Mouse (Mus musculus) adrenal gland, postnatal 14 days (tissue): Measurements from ENCODE around the gene Actn4. TPM values are rescaled to one million over a fixed set of nuclear protein-coding genes. Genes with fewer than 3 reads are reported as not detected.
A peak's percentile ranks its signal among the peaks of the same experiment; 100 is the strongest.
"Not testable (repeated sequence)": the region's sequence is repeated elsewhere in the genome, so short reads cannot be mapped to it uniquely, and the experiment has no call there.

Experiments used
- DNase-seq: peaks from one replicate; pipeline ENCODE4 v3.0.0; 2021; ENCODE audit warnings: mixed read lengths
- total RNA-seq: library from RNA; stranded (reverse); gene quantifications from 2 replicates; pipeline ENCODE4 v1.2.3, GENCODE M21; 2021

Gene Actn4
- total RNA-seq, 1 experiment from 2014 or later: 282 TPM

- no peak for DNase-seq
These were observed 75.7 kb downstream of the Actn4 start for GRCm38 (mm10) chr7:28886486-28886885.

- not testable (repeated sequence) for DNase-seq
These were observed 78.4 kb downstream of the Actn4 start for GRCm38 (mm10) chr7:28883704-28884103.

GRCm38 (mm10) chr7:28883039-28883438 is 79.1 kb downstream of the Actn4 start:
- no peak for DNase-seq

GRCm38 (mm10) chr7:28881199-28881598 is 80.9 kb downstream of the Actn4 start, which contains the start of gene Capn12:
Gene Capn12 (plus strand): TSS chr7:28881422.
- DNase-seq: no peak

GRCm38 (mm10) chr7:28880554-28880953 is 81.6 kb downstream of the Actn4 start:
- no peak for DNase-seq

- DNase-seq: no peak
These were observed 82.5 kb downstream of the Actn4 start for GRCm38 (mm10) chr7:28879606-28880005.

- DNase-seq: no peak
These were observed 84.3 kb downstream of the Actn4 start for GRCm38 (mm10) chr7:28877856-28878255.

- no peak for DNase-seq
These were observed 85.0 kb downstream of the Actn4 start for GRCm38 (mm10) chr7:28877155-28877554.

GRCm38 (mm10) chr7:28876099-28876498 is 86.0 kb downstream of the Actn4 start:
- DNase-seq: peak; percentile 62

- no peak for DNase-seq
These were observed 87.6 kb downstream of the Actn4 start for GRCm38 (mm10) chr7:28874565-28874964.

GRCm38 (mm10) chr7:28870901-28871664 is 91.1 kb downstream of the Actn4 start:
- DNase-seq: peak; percentile 38

GRCm38 (mm10) chr7:28867508-28868340 is 94.4 kb downstream of the Actn4 start:
- peak; percentile 89 for DNase-seq

GRCm38 (mm10) chr7:28866769-28867507 is 95.2 kb downstream of the Actn4 start:
- no peak for DNase-seq

GRCm38 (mm10) chr7:28865481-28866300 is 96.4 kb downstream of the Actn4 start:
- peak; percentile 92 for DNase-seq

GRCm38 (mm10) chr7:28864288-28864750 is 97.8 kb downstream of the Actn4 start:
- DNase-seq: no peak

GRCm38 (mm10) chr7:28863540-28863939 is 98.6 kb downstream of the Actn4 start, which contains the start of gene Lgals7:
Gene Lgals7 (plus strand): TSS chr7:28863853.
- DNase-seq: no peak

GRCm38 (mm10) chr7:28862817-28863499 is 99.2 kb downstream of the Actn4 start:
- no peak for DNase-seq

- DNase-seq: no peak
These were observed 101.2 kb downstream of the Actn4 start for GRCm38 (mm10) chr7:28860898-28861297.

- DNase-seq: no peak
These were observed 102.2 kb downstream of the Actn4 start for GRCm38 (mm10) chr7:28859953-28860352.

- no peak for DNase-seq
These were observed 111.5 kb downstream of the Actn4 start for GRCm38 (mm10) chr7:28850642-28851041.
